Mouse (Mus musculus) small intestine, adult 2 months (tissue): ENCODE data around the gene Foxj2.

Experiments used
- CTCF ChIP-seq: fragments of 200-500 bp; IDR thresholded peaks from 2 replicates; pipeline ENCODE4 v1.5.1; 2012; ENCODE audit warnings: low read depth, mild to moderate bottlenecking, control low read depth, inconsistent platforms, low read length, moderate library complexity, mixed read lengths; ENCODE audit not compliant: insufficient replicate concordance, insufficient read length; ENCODE audit errors: extremely low read depth
- POLR2A ChIP-seq: fragments of 200-500 bp; IDR thresholded peaks from 2 replicates; pipeline ENCODE4 v1.6.1; 2012; ENCODE audit warnings: low read depth, mild to moderate bottlenecking, control low read depth, inconsistent platforms, low read length, moderate library complexity

- TF ChIP-seq POLR2A (peak; percentile 72), CTCF (no peak)
Measured at GRCm38 (mm10) chr6:122811280-122811652, 8.4 kb upstream of the Foxj2 start.
